Mouse (Mus musculus) ovary, postnatal 14 days (tissue): ENCODE data around the gene Kcna10.

Source experiments
- DNase-seq: peaks from one replicate; pipeline ENCODE4 v3.0.0; 2022; ENCODE audit warnings: low spot score

The Kcna10 gene

DNA sequence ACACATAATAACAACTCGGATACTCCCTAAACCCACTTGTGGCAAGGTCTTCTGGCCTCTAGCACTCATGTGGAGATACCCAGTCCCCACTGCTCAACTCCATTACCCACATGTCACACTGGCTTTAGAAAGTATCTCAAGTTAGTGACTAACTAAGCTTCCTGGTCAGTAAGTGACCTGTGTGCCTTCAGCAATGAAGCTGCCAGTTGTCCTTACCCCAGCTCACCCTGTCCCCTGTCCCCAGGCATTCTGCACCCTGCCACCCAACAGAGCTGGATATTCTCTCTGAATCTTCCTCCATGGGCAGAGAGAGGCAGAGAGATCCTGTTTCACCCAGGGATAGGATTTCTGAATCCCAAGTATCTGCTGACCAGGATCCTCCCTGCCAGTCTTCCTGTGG is at the start of gene Kcna10:
Gene Kcna10, plus strand, starts transcription at position 301 of the 400 bp plus-strand sequence.
- DNase-seq: no peak

DNA sequence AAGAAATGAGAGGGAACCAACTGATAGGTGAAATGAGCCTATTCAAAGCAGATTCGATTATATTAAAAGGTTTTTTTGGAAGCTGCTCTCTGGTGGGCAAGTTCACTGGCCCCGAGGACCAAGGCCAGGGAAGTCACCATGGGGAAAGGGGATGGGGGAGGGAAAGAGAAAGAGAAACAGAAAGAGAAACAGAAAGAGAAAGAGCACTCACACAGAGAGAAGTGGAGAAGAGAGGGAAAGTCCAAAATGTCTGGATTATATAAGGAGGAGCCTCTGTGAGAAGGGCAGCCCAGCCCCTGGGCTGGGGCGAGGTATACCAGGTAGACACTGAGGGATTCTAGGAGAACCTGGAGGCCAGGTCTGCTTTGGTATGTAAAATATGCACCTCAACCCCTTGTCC is 48.4 kb upstream of the Kcna10 start:
- no peak for DNase-seq

DNA sequence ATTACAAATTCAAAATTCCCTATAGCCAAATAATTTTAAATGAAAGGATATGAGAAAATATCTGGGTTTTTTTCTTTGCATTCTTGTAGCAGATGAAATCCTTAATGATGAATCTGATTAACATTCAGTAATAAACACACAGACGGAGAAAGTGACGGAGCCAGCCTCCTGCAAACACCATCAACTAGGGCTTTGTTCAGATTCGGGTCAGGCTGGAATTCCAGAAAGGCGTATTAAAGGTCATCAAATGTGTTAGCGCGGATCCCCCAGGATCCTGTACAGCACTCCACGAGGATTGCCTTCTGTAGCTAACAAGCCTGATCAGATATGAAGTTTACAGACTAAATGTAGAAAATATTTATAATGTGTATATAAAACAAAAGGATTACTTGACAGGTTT is 35.7 kb upstream of the Kcna10 start:
- DNase-seq: no peak

DNA sequence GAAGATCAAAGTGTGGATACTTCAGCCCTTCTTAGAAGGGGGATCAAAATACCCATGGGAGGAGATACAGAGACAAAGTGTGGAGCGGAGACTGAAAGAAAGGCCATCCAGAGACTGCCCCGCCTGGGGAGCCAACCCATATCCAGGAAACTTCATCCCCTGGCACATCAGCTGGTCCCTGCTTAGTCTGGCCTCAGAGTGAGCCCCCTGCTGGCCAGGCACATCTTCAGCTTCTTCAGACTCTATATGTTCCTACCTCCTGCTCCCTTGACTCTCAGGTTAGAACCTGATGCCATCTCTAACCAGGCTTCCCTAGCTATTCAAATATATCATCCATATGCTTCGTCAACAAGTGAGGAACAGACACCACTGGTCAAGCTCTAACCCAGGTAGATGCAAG is 33.9 kb upstream of the Kcna10 start:
- no peak for DNase-seq

DNA sequence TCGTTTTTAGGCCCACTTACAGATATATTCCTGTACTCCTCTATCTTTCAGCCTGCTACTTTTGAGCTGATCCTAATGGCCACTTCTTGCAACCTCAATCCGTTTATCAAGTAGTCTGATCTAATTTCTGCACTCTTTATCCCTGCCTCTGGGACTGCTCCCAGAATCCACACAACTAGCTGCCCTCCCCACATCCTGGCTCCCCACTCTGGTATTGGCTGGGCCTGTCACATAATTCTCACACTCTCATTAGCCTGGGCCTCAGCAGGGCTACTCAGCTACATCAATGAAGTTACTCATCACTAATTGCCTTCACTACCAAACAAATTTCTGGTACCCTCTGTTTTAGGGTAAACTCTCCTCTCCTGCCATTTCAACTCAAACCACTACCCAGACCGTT is 32.4 kb upstream of the Kcna10 start:
- DNase-seq: no peak

DNA sequence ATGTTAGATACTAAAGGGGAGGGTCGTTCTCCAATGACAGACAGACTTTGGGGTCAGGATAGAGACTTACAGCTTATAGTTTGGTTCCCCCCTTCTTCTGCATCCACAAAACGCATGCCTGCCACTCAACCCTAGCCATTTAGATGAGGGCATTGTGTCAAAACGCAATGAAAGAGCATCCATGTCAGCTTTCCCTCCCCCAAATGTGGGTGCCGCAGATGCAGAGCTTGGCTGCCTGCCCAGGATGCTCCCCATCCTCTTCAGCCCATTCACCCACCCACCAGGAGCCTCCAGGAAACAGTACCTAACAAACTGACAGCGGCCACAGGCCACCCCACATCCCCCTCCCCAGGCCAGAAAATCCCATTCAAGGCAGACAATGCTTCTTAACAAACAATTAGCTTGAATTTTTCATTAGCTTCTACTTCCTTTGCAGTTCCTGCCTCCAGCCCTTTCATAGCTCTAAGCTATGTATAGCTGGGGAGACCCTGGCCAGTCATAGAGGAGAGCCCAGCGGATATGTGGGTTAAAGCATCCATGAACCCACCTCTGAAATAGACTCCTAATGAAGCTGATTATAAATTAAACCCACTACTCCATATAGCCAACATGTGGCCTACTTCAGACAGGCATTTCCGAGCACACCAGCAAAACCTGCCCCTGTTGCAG is 31.9 kb upstream of the Kcna10 start:
- no peak for DNase-seq

DNA sequence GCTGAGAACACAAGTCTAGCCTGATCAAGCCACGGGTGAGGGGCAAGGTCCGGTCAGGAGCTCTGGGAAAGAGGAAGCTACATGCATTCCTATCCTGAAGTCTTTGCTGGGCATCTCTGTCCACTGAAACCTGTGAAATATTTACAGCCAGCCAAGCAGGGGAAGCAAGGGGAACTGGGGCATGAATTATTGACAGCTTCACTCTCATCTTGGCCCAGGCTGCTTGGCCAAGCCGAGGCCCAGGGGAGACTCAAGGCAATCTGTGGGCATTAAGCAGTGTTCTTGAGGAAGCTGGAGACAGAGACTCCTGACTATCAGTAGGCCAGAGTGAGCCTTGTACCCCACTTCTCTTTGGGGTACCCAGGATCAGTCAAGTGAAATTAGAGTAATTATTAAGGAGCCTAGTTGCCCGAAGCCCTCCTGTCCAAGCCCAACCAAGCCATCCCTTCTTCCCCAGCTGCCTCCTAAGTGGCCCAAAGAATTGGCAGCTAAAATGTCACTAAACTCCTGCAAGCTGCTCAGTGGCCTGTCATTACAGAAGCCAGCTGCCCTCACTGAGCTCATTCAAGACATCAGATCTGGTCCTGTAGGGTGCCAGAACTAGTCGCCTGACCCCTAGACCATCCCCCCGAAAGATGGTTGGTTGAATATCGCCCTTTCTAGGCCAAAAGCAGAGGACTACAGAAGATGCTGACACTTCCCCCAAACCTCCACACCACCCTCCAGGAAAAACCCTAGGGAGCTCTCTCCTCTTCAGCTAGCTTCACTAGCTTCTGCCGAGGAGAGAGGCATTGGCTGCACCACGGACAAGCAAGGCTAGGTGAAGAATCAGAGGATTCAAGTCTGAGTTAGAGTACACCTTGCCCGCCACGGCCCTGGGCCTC is 28.8 kb upstream of the Kcna10 start:
- no peak for DNase-seq

DNA sequence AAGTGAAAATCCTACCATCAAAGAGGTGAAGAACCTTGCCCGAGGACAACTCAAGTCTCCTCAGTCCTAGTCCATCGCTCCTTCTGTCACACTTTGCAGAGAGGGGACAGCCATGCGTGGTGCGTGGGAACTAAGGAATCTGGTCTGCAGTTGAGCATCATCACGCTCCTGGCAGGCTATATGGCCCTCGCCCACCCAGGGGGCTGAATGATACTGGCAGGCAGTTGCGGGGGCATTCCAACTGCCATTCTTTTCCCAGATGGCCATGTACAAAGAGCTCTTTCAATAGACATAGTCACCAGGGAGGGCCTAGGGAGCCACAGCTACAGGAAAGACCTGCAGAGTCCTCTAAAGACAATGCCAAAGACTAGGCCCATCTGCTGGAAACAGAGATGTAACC is 24.0 kb upstream of the Kcna10 start:
- DNase-seq: no peak

DNA sequence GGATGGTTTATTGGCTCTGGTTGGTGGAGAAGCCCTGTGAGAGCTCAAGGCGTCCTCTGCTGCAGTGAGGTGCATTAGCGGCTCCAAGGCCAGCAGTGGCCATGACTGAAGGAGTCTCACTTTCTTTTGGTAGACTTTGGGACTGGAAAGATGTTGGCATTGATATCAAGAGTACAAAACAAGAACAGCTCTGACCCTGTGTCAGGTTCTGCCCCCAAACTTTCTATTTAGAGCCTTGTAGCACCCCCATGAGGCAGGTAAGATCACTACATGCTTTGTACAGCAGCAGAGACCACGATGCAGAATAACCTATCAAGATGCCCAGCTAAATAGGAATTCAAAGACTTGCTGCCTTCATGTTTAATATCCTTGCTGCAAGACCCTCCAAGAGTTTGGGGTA is 23.4 kb upstream of the Kcna10 start:
- no peak for DNase-seq

DNA sequence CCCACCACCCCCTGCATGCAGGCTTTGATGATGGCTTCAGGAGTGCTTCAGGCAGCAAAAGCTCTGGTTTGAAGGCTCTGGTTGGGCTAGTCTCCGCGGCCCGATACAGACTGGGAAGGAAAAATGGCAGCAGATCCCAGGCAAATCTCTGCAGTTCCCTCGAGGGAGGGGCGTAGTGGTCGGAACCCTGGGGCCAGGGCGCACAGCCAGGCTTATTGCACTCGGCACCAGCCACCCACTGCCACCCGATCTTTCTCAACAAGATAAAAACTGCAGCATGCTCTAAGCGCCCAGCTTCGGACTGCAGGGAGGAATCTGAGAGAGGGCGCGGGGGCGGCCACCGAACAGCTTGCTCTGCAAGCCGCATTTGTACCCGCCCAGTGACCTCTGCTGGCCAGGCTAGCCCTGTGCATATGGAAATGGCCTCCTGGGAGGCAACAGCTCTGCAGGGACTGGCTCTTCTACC is 23.0 kb upstream of the Kcna10 start:
- DNase-seq: peak; percentile 9

DNA sequence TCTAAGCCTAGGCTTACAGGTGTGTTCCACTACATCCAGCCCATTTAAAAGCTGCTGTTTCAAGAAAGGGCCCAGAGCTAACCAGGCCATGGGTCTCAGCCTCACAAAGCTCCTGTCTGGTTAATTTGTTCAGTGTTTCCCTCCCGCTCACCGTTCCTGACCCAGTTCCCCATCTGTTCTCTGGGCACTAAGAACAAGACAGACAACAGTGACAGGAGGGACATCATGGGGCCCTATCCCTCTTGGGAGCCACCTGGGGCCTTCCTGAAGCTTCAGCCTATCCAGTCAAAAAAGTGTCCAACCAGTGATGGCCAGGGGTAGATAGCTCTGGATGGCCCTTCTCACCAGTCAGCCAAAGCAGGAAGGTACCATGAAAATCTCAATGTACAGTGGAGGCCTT is 20.1 kb upstream of the Kcna10 start:
- DNase-seq: no peak

DNA sequence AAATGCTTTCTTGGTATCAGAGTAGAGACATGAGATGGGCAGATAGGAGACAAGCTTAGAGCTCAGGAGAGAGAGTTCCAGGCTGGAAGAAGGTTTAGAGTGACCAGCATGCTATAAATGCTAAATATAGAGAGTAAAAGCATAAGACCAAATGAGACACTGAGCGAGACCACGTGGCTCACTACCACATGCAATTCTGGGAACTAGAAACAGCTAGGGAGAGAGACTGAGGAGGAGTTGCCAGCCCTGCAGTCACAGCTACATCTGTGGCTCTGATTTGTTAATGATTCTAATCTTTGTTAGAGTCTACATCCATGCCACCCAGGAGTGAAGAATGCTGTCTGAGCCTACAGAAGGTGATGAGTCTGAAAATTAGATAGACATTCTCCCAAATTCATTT is 13.3 kb upstream of the Kcna10 start:
- DNase-seq: no peak

DNA sequence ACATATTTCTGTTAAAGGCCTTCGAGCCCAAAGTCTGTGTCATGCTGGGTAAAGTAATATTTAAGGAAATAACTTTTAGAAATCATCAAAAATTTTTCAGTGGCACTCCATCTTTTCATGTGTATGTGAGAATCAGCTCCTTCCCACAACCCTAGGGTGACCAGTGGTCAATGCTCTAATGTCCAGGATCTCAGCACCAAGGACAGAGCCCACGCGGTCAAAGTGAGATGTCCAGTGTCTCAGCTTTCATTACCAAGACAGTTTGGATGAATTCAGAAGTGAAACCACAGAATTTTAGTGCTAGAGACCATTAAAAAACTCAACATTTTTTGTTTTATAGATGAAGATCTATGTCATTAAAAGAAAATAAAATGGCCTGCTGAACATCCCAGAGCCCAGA is 10.9 kb upstream of the Kcna10 start:
- DNase-seq: no peak

DNA sequence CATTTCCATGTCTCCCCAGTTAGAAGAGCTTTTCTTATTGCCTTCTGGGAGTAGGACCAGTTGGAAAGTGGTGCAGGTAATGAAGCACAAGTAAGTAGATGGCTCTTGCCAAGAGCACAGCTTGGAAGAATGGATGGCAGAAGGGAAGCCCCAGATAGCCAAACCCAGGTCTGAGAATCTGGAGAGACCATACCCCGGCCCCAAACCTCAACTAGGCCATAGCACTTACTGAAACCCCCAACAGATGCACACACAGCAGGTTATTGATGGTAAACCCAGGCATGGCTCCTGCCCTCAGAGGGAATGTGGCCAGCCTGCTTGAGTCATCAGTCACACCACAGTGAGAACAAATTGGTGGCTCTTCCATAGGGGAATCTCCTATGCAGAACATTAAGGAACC is 10.3 kb upstream of the Kcna10 start:
- no peak for DNase-seq

DNA sequence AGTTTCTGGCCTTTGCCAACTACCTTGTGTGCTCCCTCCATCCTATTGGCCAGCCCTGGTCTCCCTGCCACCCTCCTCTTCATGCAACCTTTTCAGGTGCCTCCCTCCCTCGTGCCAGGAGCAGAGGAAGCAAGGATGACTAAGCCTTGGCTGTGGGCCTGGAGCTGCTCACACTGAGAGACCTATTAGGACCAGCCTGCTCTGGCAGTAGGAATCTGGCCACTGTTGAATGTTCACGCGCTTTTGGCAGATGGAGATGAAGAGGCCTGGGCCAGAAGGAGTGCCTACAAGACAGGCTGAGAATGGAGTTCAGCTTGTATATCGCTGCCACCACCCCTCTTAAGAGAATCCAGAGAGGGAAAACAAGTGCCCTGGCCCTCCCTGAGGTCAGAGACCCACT is 7.4 kb upstream of the Kcna10 start:
- DNase-seq: peak; percentile 23

DNA sequence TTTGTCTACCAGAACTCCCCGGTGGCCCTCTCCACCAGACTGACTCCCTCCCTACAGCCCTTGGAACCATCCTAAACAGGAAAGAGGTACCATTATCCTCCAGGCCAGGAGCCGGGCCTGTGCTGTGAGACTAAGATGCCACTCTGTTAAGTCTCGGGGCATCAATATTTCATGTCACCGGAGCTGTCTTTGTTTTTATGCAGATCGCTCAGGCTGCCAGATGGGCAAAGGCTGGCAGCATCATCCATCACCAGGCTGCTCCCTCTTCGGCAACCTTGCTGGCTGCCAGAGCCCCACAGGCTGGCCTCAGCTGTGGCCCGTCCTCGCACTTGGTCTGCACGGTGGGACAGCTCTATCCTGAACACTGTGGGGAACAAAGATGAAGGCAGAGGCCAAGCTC is 6.4 kb upstream of the Kcna10 start:
- DNase-seq: no peak

DNA sequence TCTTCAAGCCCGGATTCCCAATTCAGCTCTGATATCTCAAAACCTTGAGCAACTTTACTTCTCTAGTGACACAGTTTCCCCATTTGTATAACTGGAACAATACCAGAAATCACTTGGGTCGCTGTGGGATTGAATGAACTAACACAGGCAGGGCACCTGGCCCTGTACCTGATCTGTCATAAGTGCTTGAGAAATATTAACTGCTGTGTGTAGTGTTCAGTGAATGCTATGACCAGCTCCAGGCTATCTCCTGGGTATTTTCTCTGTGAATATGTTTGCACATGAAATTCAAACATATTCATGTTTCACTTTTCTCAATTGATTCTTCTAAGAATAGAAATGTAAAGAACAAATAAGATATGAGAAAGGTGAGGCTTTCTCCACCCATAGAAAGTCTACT is 2.0 kb upstream of the Kcna10 start:
- no peak for DNase-seq

DNA sequence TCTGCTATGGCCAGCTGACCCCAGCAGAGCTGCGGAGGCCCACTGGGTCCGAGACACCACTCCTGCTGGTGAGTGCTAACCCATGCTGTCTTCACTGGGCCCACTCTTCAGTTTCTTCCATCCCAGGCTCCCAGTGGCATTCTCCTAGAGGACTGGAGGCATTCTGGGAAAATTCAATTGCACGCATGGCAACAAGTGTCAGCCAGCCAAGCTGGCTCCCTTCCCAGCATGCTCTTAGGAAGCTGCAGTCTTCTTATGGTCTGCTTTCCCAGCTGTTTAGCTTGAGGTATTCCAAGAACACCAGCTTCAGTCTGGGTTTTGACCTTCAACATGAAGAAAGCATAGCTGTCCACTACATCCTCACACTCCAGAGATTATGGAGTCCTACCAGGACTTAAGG is 322 bp downstream of the Kcna10 start:
- no peak for DNase-seq

DNA sequence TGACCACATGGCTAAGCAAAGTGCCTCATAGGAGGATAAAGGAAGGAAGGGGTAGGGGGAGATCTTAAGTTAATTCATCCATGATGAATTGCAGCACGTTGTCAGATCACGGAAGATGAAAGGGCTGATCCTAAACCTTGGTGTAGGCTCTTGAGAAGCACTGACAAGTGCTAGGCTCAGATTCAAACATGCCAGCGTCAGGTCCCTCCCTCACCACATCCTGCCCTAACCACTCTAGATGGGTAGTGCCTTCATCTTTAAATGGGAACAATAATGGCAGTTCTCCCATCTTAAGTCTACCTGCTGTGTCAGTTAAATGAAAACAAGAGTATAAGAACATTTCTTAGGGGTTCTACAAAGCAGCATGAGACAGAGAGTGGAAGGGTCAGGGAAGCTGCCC is 2.7 kb downstream of the Kcna10 start:
- DNase-seq: no peak

DNA sequence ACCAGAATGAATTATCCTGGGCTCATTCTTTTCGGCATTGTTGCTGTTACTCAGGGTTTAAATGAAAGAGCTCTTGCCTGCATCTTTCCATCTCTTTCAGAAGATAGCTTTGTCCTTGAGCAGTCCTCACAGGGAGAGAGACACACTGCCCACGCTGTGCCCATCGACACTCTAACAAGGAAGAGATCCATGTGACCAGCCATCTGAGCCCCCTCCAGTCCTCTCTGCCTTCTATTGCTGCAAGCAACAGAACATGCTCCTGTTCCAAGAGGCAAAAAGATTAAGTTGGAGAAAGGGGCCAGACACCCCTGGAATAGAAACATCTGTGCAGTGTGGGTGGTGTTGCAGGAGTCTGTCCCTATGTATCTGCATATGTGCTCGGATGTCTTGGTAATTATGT is 4.2 kb downstream of the Kcna10 start:
- no peak for DNase-seq

DNA sequence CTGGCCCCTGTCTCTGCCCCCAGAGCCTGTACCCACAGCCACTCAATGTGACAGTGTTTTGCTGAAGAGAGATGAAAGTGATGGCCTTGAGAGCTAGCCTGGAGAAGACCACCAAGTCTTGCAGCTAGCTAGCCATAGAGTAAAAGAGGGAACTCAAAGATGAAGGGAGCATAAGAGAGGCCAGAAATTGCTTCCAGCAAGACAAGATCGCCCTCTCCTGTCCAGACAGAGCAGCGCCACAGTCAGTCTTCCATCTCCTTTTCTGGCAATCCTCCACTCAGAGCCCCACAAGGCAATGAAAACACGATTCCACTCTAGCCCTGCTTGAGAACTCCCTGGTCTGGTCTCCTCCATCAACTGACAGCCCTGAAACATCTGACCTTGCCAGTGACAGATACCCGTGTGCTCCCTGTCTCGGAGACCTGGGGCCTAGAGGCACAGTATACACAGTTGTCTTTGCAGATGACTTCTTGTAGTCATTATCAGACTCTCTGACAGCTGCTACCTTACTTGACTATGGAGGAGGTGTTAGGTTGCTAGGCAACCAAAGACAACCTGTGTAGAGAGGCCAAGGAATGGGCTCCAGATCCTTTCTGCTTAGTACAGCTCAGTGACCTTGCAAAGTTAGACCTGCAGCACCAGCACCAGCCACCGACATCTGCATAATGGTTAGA is 5.5 kb downstream of the Kcna10 start:
- no peak for DNase-seq

DNA sequence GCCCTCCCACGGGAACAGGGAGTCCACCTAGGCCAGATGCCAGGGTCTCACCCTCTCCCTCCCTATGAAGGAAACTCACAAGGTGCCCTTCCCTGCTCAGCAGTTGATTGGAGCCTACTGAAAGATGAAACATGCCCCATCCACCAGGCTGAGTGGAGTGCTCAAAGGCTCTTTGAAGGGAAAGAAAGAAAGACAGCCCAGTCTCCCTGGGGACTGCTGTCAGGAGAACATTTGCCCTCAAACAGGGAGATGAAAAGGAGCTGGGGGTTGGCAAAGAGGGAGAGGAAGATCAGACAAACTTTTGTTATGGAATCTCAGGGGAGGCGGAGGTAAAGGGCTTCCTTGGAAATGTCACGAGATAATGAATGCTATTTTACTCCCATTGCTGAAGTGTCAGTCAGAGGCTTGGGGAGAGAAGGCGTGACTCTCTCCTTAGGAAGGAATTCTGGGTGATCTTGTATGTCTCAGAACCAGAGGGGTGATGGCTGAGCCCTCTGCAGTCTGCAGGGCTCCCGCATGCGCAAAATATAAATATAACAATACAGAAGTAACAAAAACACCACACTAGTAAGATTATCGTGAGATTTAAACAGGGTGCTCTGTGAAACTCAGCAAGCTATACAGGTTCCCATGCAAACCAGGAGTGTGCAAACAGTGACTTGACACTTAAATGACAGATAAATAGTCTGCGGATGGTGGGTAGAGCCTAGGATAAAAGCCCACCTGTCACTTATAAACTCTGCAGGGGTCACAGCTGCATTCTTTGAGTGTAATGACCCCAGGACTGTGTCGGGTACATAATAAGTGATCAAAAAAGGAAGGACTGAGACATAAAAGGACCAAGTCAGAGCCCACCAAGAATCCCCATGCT is 18.7 kb downstream of the Kcna10 start:
- no peak for DNase-seq
